Mouse (Mus musculus) Patski (cell line): Measurements from ENCODE around the gene Rpain. TPM values are rescaled to one million over a fixed set of nuclear protein-coding genes. Genes with fewer than 3 reads are reported as not detected.

Experiments
- ATAC-seq: fragments of 100-300 bp; one replicate; pipeline ENCODE4 v1.8.0; 2021
- CTCF ChIA-PET: fragments of 350-600 bp; sonication (Branson Sonifier 250); formaldehyde crosslinking; loops from one replicate; lab custom pipeline; 2022; ENCODE audit warnings: inconsistent platforms; lab: Charles Lee
- POLR2A ChIA-PET: fragments of 350-600 bp; sonication (Branson Sonifier 250); formaldehyde crosslinking; loops from one replicate; lab custom pipeline; 2022; ENCODE audit warnings: antibody characterized with exemption, inconsistent platforms; lab: Charles Lee
- DNase-seq: peaks from one replicate; pipeline ENCODE4 v3.0.0-alpha.2; 2011; ENCODE audit warnings: low read depth, low spot score
- H3K27me3 ChIP-seq: fragments of 371-371 bp; one replicate; pipeline ENCODE4 v1.5.1; 2021
- CTCF ChIP-seq: fragments of 100-300 bp; IDR thresholded peaks from one replicate; pipeline ENCODE4 v1.5.1; 2021
- in situ Hi-C: fragments of 300-500 bp; cut with MboI; formaldehyde crosslinking; loops from 3 replicates; pipeline ENCODE4 v1.11.1; 2018; ENCODE audit warnings: low pct_unique_long_range_greater_than_20kb, mixed read lengths
- polyA plus RNA-seq: library from polyadenylated mRNA; unstranded; gene quantifications from one replicate; pipeline ENCODE4 v1.2.3, GENCODE M21; 2021

Rpain gene
- polyA plus RNA-seq, 1 experiment from 2014 or later = 51.8 TPM

GRCm38 (mm10) chr11:71017051-71017450 is 47.0 kb downstream of the Rpain start:
- ATAC-seq (no peak), DNase-seq (no peak)
- H3K27me3 ChIP-seq = no peaks in the 10 kb centered on the region
- CTCF ChIA-PET = interaction anchor here (1.0 to 1.5 kb wide), 2 partner anchors 20 to 1008 kb away, joined by 3 read pairs; no protein-coding TSS in a partner anchor
- POLR2A ChIA-PET = no interaction called here
- no peak for TF ChIP-seq CTCF
- in situ Hi-C loops = loop anchor here (25.0 kb wide), 1 partner anchor 1020 kb away; the partner anchor contains the start of genes Aipl1 and Pimreg

- no peaks in the 10 kb centered on the region for H3K27me3 ChIP-seq
- ATAC-seq (peak; percentile 4), DNase-seq (no peak)
- ChIA-PET CTCF (interaction anchor here (1.3 to 2.0 kb wide), 3 partner anchors 11 to 36 kb away, joined by 3 to 5 read pairs (median 4); partner anchors contain the start of gene C1qbp), POLR2A (interaction anchor here (1.0 to 1.5 kb wide), 2 partner anchors 14 to 24 kb away, joined by 4 to 5 read pairs; partner anchors contain the start of gene Dhx33)
- no peak for TF ChIP-seq CTCF
- in situ Hi-C loops = loop anchor here (25.0 kb wide), 1 partner anchor 1019 kb away; the partner anchor contains the start of genes Aipl1 and Pimreg
These were observed 48.6 kb downstream of the Rpain start for GRCm38 (mm10) chr11:71018416-71019200.

- DNase-seq = peak; percentile 97
- ChIA-PET CTCF (interaction anchor here (1.3 to 2.0 kb wide), 3 partner anchors 10 to 37 kb away, joined by 3 to 5 read pairs (median 4); partner anchors contain the start of gene C1qbp), POLR2A (interaction anchor here (1.0 to 1.5 kb wide), 2 partner anchors 15 to 25 kb away, joined by 4 to 5 read pairs; partner anchors contain the start of gene Dhx33)
- no peak for TF ChIP-seq CTCF
- H3K27me3 ChIP-seq = no peaks in the 10 kb centered on the region
- peak; percentile 100 for ATAC-seq
- in situ Hi-C loops = loop anchor here (25.0 kb wide), 1 partner anchor 1018 kb away; the partner anchor contains the start of genes Aipl1 and Pimreg
These were observed 49.4 kb downstream of the Rpain start, which contains the start of the genes Mis12 and Derl2 for GRCm38 (mm10) chr11:71019201-71020068. Gene Mis12 (plus strand): TSS chr11:71019611. Gene Derl2 (minus strand): TSS chr11:71019841.

Other genes with a start within 250 kb of the Rpain start
- gene Zfp3, start 206.0 kb upstream of the Rpain start, polyA plus RNA-seq = 7.9 TPM
- gene Scimp, start 157.6 kb upstream of the Rpain start, polyA plus RNA-seq = 0.05 TPM
- 48.8 TPM for gene Rabep1, start 125.4 kb upstream of the Rpain start, polyA plus RNA-seq
- gene Nup88, start 240 bp upstream of the Rpain start, polyA plus RNA-seq = 128 TPM
- 248 TPM for gene C1qbp, start 12.8 kb downstream of the Rpain start, polyA plus RNA-seq
- 20.9 TPM for gene Dhx33, start 34.2 kb downstream of the Rpain start, polyA plus RNA-seq
- gene Mis12, start 49.4 kb downstream of the Rpain start, polyA plus RNA-seq = 30.3 TPM
- 35.1 TPM for gene Derl2, start 49.6 kb downstream of the Rpain start, polyA plus RNA-seq
- 0.41 TPM for gene 6330403K07Rik, start 63.3 kb downstream of the Rpain start, polyA plus RNA-seq
- gene Nlrp1a, start 174.5 kb downstream of the Rpain start, polyA plus RNA-seq = not detected